17 mouse cellular contexts compared by ENCODE assay signal in genomic region chr5:53159631-53160030, GRCm38 (mm10). TPM values are rescaled to one million over a fixed set of nuclear protein-coding genes. Genes with fewer than 3 reads are reported as not detected.
DNase-seq lines count a peak whose midpoint lies in the region; TF ChIP-seq lines count a peak whose summit lies in the region.
"Had no signal": no experiment of that assay in that cellular context is flagged by ENCODE, and none has a peak within 500 bp of the region (broad histone marks: within the 10 kb centered on the region; RNA-seq: fewer than 3 reads in every experiment).

No protein-coding gene starts in this region.

- no peak overlapping the region for H3K4me3 ChIP-seq in left cerebral cortex, adult 2 months
- H3K4me3 ChIP-seq: forebrain, embryonic 10.5 days; forebrain, embryonic 13.5 days; hindbrain, embryonic 12.5 days; hindbrain, embryonic 15.5 days had no signal

- DNase-seq in cerebellum, adult 9-10 months = peak; percentile 66
- DNase-seq in cerebellum, adult 8-10 months = no peak
- DNase-seq in cerebellum, postnatal 14 days = peak; percentile 48 to 72
- DNase-seq in cerebellum, adult 11-12 months = no peak
- DNase-seq in left cerebral cortex, adult 2 months (ENCODE audit: extremely low spot score in 1 of 2, low spot score in 2 of 2) = no peak
- DNase-seq in left cerebral cortex, postnatal 14 days (ENCODE audit: low spot score in 2 of 2) = no peak
- peak; percentile 47 to 54 for DNase-seq in cerebellum, postnatal 25 days
- DNase-seq: adrenal gland, postnatal 10 days; adrenal gland, postnatal 36 days; B cell, adult 2 months; gastrocnemius, postnatal 10 days; gastrocnemius, postnatal 36 days had no signal

- 0 out of 2 replicates have a peak overlapping the region, but pooled peaks have one; percentile 13 for H3K27ac ChIP-seq in left cerebral cortex, adult 2 months
- H3K27ac ChIP-seq: forebrain, embryonic 10.5 days; forebrain, embryonic 13.5 days; hindbrain, embryonic 12.5 days; hindbrain, embryonic 15.5 days had no signal

- no peak for TF ChIP-seq CTCF in left cerebral cortex, adult 2 months (IDR thresholded peaks at IDR 0.05)

- intact Hi-C loops in left cerebral cortex, adult 2 months (cut with DNase I) = loop anchor here (5.0 kb wide), 1 partner anchor 53 kb away; the partner anchor contains the start of gene Sel1l3
- intact Hi-C loops in left cerebral cortex, postnatal 14 days (cut with DNase I) = no loop called here

RNA-seq across cellular contexts. Expression of gene Sel1l3, which starts 54.1 kb away (rescaled TPM):
- 10 to 100 TPM; 66.6 to 70.5 TPM for total RNA-seq in left cerebral cortex, adult 2 months (2021)
- total RNA-seq in left cerebral cortex, postnatal 14 days (2021) = 10 to 100 TPM; 78.7 to 95.4 TPM
- total RNA-seq: granulocyte monocyte progenitor cell, adult 5-6 weeks had no signal

Comparison
In these comparisons a context has a peak if more than half of its experiments do, and no peak if none do; other contexts are left out.
1. DNase-seq: peak in cerebellum, adult 9-10 months (single experiment), cerebellum, postnatal 14 days (2 of 2) and cerebellum, postnatal 25 days (2 of 2); none in cerebellum, adult 8-10 months (single experiment), cerebellum, adult 11-12 months (single experiment), left cerebral cortex, adult 2 months (0 of 2) and left cerebral cortex, postnatal 14 days (0 of 2).